Mouse (Mus musculus): Measurements from ENCODE around the gene Ctnnd2. TPM values are rescaled to one million over a fixed set of nuclear protein-coding genes. Genes with fewer than 3 reads are reported as not detected.

The Ctnnd2 gene
- total RNA-seq, 2 experiments from 2014 or later = 212 to 226 TPM

GRCm38 (mm10) chr15:30268822-30269221 lies 96.4 kb downstream of the Ctnnd2 start:
- DNase-seq = no peak

GRCm38 (mm10) chr15:30271141-30271572 lies 98.8 kb downstream of the Ctnnd2 start:
- DNase-seq = peak; percentile 45 to 50

GRCm38 (mm10) chr15:30272326-30272725 lies 99.9 kb downstream of the Ctnnd2 start:
- DNase-seq = peak; percentile 13 to 19

- DNase-seq = no peak
These were observed 103.3 kb downstream of the Ctnnd2 start for GRCm38 (mm10) chr15:30275721-30276120.

- no peak for DNase-seq
These were observed 104.3 kb downstream of the Ctnnd2 start for GRCm38 (mm10) chr15:30276691-30277090.

- DNase-seq = no peak
These were observed 106.2 kb downstream of the Ctnnd2 start for GRCm38 (mm10) chr15:30278610-30279009.

- DNase-seq = peak; percentile 28 to 40
These were observed 113.3 kb downstream of the Ctnnd2 start for GRCm38 (mm10) chr15:30285572-30286244.

GRCm38 (mm10) chr15:30286245-30286642 lies 113.9 kb downstream of the Ctnnd2 start:
- no peak for DNase-seq

GRCm38 (mm10) chr15:30302824-30303223 lies 130.4 kb downstream of the Ctnnd2 start:
- no peak for DNase-seq

GRCm38 (mm10) chr15:30306437-30306836 lies 134.0 kb downstream of the Ctnnd2 start:
- peak in 1 of 2 experiments; percentile 6 for DNase-seq

GRCm38 (mm10) chr15:30322543-30322942 lies 150.2 kb downstream of the Ctnnd2 start:
- no peak for DNase-seq

GRCm38 (mm10) chr15:30333336-30334310 lies 161.2 kb downstream of the Ctnnd2 start:
- DNase-seq = no peak

GRCm38 (mm10) chr15:30338585-30339197 lies 166.3 kb downstream of the Ctnnd2 start:
- no peak for DNase-seq

GRCm38 (mm10) chr15:30345754-30346153 lies 173.4 kb downstream of the Ctnnd2 start:
- DNase-seq = no peak

GRCm38 (mm10) chr15:30364491-30364890 lies 192.1 kb downstream of the Ctnnd2 start:
- no peak for DNase-seq

- no peak for DNase-seq
These were observed 197.6 kb downstream of the Ctnnd2 start for GRCm38 (mm10) chr15:30369997-30370396.

- no peak for DNase-seq
These were observed 198.8 kb downstream of the Ctnnd2 start for GRCm38 (mm10) chr15:30371151-30371550.

- DNase-seq = peak; percentile 17 to 34
These were observed 201.3 kb downstream of the Ctnnd2 start for GRCm38 (mm10) chr15:30373654-30374215.

- no peak for DNase-seq
These were observed 202.5 kb downstream of the Ctnnd2 start for GRCm38 (mm10) chr15:30374907-30375306.

- no peak for DNase-seq
These were observed 210.9 kb downstream of the Ctnnd2 start for GRCm38 (mm10) chr15:30383075-30383842.

- DNase-seq = no peak
These were observed 212.0 kb downstream of the Ctnnd2 start for GRCm38 (mm10) chr15:30384386-30384785.

- DNase-seq = no peak
These were observed 214.1 kb downstream of the Ctnnd2 start for GRCm38 (mm10) chr15:30386489-30386888.

Data from layer of hippocampus, postnatal 36 days (tissue).